Mouse (Mus musculus) MN1 (cell line): ENCODE measurements around the gene Rsg1.
A peak's percentile ranks its signal among the peaks of the same experiment; 100 is the strongest.

Experiments
- DNase-seq: peaks from one replicate; pipeline ENCODE4 v3.0.0-alpha.2; 2016; ENCODE audit warnings: low spot score

Gene Rsg1

DNA sequence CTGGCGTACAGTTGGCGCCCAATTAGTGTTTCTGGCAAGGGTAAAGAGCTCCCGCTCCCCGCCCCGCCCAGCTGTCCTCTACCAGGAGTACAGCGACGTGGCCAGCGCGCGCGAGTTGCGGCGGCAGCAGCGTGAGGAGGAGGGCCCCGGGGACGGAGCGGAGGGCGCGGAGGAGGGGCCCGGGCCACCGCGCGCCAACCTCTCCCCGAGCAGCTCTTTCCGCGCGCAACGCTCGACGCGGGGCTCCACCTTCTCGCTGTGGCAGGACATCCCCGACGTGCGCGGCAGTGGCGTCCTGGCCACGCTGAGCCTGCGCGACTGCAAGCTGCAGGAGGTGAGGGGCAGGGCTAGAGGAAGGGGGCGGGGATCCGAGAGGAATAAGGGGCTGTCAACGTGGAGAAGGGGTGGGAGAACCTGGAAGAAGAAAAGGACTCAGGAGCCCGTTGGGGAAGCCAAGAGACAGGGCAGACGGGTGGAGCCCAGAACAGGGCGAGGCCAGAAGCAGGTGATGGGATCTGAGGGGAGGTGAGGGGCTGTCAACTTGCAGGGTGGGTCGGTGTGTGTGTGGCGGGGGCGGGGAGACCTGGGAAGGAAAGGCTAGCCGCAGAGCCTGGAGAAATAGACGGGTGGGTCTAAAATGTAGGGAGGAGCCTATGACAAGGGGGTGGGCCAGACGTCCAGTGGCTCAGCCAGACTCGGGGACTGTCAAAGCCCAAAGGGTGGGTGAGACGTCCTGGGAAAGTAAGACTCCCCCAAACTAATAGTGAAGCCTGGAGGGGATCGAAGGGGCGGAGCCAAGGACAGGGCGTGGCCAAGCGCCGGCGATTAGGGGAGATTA lies 34.2 kb downstream of the Rsg1 start:
- DNase-seq = no peak

DNA sequence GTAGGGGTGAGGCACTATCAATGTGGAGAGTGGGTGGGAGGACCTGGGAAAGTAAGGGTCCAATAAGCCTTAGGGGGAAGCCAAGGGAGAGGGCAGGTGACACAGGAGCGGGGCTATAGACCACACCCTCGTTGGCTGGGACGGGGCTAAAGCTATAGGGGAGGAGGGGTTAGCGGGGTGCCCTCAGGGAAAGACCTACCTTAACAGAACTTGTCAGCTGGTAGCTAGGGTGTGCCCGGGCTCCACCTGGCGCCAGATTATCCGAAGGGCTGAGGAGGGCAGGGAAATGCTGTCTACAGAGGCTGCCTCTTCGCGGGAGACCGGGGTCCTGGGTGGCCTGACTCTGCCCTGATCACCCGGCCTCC lies 34.8 kb downstream of the Rsg1 start:
- DNase-seq = no peak

DNA sequence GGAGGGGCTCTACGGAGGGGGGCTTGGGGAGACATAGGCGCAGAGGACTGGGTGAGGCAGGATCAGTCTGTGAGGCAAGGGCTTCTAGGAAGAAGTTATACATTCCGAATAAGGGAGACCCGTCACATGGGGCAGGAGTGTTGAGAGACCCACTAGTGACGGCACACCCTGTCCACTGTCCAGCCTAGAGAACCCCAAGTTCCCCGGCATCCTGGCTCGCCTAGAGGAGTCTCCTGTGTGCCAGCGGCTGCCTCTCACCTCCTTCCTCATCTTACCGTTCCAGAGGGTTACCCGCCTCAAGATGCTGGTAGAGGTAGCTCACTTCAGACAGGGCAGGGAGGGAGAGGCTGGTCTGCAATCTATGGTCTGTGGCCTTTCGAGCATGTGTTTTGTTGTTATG lies 35.6 kb downstream of the Rsg1 start:
- DNase-seq = no peak

DNA sequence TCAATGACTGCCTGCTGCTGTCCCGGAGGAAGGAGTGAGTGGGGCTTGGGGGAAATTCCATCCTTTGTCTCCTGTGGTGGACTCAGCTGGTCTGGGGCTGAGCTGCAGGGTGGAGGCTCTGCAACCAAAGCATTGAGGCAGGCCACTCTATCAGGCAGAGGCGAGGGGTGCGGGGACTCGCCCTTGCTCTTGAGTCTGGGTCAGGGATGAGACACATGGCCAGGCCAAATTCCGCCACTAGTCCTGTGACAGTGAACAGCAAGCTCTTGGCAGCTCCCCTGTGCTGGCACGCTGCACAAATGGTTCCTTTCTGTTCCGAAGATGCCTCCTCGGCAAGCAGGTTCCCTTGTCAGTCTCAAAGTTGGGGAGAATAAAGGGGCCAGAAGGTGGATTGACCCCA lies 37.3 kb downstream of the Rsg1 start:
- DNase-seq = no peak

DNA sequence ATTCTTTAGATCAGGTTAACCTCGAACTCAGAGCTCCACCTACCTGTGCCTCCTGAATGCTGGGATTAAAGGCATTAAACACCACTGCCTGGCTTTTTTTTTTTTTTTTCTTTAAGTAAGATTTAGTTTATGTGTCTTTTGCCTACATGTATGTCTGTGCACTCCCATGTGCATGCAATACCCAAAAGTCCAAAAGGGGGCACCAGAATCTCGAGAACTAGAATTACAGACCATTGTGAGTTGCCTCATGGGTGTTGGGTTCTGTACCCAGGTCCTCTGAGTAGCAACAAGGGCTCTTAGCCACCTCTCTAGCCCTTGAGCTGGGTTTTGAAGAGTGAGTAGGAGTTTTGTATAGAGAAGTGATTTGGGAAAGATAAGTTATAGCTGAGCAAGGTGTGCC lies 38.9 kb downstream of the Rsg1 start:
- no peak for DNase-seq

DNA sequence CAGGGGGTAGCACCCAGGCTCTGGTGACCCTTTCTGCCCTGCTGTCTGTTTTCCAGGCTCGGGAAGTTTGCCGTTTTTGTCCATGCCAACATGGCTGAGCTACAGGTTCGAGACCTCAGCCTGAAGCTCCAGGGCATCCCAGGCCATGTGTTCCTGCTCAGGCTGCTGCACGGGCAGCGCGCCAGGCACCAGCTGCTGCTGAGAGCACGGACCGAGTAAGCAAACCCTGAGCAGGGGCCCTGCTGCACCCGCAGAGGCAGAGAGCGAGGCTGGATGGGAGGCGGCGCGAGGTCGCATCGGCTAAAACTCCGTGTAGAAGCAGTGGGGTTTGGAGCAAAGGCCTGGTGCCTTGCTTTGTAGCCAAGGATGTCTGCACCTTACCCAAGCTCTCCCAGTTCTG lies 40.5 kb downstream of the Rsg1 start:
- no peak for DNase-seq

DNA sequence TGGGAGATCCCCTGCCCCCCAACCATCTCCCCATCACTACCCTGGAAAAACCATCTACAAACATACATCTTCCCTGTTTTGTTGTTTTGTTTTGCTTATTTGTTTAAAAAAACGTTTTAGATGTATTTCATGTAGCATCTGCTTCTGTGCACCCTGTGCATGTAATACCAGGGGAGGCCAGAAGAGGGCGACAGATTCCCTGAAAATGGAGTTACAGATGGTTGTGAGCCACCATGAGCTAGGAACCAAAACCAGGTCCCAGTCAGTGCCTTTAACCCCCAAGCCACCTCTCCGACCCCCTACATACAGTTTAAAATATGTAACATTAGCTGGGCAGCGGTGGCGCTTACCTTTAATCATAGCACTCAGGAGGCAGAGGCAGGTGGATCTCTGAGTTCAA lies 43.7 kb downstream of the Rsg1 start:
- no peak for DNase-seq

DNA sequence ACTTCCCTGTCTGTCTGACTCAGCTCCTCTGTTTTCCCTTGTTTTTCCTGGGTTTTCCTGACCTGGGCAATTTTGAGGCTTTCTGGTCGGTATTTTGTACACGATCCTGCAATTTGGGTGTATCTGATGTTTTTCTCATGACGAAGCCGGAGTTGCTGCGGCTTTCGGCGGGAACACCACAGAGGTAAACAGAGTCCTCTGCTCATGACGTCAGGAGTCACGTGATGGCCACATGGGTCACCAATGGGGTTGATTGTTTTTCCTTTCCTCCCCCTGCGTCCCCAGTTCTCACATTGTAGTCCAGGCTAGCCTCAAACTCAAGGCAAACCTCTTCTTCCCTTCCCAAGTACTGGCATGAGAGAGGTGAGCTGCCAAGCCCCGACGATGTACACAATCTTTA lies 45.7 kb downstream of the Rsg1 start:
- no peak for DNase-seq

DNA sequence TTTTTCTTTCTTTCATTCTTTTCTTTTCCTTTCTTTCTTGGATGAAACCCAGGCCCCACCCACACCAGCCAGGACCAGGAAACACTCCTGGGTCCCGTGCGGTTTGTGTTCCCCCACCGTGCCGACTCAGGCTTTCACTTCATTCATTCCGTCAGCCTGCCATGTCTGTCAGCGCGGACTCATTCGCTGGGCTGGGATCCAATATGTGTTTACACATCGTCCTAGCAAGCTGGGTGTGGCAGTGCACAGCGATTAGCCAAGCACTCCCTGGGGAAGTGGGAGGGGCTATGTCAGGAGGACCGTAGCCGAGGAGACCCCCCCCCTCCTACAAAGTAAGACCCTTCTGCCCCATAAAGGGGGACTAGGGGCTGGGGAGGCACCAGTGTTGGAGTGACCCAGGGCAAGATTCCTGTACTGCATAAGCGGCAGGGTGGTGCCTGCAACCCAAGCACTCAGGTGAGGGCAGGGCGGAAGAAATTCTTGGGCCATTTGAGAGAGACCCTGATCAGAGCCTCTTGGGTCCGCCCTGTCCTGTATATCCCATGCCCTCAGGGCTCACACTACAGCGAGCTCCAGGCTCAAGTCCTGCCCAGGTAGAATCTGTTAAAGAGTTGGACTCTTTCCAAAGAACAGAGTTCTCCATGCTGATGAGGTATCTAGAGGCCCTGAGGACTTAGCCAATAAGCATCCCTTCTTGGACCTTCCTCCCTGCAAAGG lies 46.4 kb downstream of the Rsg1 start:
- no peak for DNase-seq

DNA sequence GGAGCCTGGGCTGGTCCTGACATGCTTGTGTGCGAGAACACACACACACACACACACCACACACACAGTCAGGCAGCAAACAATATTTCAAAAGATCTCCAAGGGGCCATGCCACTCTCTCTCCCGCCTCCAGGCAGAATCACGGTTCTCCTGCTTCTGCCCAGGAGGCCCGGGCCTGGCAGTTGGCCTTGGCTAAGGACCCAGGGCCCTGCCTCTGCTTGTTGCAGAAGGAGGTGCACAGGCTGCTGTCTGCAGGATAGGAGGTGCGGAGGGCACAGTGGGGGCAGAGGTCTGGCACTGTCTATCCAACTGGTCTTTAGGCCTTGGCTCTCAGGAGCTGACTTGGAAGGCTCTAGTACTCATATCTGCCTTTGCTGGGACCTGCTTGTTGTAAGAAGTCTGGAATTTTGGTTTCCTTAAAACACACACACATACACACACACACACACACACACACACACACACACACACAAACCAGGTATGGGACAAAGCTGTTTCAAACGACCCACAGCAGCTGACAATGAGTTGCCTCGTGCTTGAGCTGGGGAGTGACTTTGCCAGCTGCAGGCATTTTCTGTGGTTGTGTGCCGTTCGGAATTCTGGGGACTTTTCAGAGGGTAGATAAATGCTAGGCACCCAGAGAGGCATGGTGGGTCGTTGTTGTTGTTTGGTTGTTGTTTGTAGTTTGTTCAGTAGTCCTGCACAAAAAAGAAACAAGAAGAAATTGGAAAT lies 49.3 kb downstream of the Rsg1 start:
- no peak for DNase-seq

DNA sequence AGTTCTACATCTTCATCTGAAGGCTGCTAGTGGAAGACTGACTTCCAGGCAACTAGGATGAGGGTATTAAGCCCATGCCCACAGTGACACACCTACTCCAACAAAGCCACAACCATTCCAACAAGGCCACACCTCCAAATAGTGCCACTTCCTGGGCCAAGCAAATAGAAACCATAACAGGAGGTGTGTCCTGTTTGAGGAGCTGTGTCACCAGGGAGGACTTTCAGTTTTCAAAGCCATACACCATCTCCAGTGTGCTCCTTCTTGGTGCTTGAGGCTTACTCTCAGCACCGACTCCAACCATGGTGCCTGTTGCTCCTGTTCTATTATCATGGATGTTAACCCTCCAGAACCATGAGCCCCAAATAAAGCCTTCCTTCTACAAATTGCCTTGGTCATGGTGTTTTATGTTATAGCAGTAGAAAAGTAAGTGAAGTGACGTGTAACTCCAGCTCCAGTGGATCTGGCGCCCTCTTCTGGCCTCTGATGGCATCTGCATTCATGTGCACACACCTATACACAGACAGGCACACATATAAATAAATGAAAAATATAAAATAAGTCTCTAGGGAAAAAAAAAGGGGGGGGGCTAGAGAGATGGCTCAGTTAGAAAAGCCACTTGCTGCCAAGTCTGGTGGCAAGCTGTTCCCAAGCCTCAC lies 52.4 kb downstream of the Rsg1 start:
- no peak for DNase-seq

DNA sequence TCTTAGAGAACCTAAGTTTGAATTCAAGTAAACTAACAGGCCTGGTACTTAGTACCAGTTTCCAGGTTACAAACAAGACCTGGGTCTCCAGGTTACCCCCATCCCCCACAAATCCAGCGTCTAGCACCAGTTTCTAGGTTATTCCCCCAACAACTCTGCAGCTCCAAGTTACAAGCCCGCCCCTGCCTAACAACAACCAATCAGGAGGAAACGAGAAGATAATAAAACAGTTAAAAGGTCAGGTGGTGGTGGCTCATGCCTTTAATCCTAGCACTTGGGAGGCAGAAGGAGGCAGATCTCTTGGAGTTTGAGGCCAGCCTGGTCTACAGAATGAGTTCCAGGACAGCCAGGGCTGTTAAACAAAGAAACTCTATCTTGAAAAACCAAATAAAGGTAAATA lies 53.5 kb downstream of the Rsg1 start:
- no peak for DNase-seq

DNA sequence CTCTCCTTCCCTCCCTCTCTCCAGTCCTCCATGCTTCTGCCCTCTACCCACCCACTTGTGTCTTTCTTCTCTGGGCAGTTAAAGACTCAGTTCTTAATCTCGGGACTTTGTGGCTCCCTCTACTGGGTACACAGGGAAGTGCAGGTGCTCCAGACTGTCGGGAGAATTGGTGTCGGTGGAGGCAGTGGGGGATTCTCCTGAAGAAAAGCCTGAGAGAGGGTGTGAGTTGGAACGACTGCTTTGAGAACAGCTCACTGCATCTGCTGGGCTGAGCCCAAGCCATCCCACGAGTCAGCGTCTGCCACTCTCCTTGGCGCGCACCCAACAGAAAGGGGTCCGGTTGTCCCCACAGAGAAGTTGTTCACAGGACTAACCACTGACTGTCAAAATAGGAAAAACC lies 54.1 kb downstream of the Rsg1 start:
- no peak for DNase-seq

DNA sequence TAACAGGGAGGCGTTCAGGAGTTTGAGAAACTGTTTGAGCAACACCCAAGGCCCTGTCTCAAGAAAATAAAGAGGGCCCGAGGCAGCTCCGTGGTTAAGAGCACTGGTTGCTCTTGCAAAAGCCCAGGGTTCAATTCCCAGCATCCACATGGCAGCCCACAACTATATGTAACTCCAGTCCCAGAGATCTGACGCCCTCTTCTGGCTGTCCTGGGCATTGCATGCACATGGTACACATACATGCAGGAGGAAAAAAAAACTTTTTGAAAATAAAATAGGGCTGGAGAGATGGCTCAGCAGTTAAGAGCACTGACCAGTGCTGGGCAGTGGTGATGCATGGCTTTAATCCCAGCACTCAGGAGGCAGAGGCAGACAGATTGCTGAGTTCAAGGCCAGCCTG lies 54.6 kb downstream of the Rsg1 start:
- no peak for DNase-seq

DNA sequence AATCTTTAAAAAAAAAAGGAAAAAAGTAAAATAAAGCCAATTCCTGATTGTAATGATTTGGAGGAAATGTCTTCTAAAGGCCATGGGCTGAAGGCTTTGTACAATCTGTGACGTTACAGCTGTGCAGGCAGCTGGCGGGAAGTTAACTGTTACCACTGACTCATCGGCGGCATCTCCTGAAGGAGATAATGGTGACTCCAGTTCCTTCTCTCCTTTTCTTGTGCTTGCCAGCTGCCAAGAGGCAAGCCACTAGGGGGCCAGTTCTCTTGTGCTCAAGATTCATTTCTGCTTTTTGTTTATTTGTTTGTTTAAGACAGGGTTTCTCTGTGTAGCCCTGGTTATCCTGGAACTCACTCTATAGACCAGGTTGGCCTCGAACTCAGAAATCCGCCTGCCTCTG lies 55.3 kb downstream of the Rsg1 start:
- peak; percentile 43 for DNase-seq

DNA sequence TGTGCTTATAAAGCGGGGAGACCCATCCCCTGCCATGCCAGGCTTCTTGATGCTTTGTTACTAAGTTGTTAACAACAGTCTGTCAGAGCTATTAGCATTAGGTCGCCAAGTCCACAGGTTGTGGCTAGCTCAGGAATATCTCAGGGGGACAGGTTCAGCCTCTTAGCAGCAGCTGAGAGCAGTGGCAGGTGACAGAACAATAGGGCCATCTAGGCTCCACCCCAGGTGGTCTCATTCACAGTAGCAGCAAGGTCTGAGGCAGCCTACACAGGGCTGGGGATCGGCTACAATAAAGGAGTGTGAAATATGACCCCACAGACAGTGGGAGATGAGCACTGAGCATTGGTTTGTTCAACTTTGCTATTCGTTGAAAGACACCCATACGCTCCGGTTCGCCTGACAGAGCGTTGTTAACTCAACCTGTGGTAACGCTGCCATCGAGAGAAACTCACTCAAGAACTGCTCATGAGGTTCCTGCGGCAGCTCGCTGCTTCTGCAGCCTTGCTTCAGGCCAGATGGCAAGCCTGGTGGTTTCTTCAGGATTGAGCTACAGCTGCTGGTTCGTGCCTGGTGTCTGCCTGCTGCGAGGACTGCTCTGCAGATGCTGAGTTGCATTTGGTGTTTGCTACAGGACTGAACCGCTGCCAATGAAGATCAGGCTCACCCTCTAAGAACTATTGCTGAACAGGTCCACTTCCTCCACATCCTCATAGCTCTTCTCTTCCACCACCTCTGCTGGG lies 56.6 kb downstream of the Rsg1 start:
- no peak for DNase-seq

DNA sequence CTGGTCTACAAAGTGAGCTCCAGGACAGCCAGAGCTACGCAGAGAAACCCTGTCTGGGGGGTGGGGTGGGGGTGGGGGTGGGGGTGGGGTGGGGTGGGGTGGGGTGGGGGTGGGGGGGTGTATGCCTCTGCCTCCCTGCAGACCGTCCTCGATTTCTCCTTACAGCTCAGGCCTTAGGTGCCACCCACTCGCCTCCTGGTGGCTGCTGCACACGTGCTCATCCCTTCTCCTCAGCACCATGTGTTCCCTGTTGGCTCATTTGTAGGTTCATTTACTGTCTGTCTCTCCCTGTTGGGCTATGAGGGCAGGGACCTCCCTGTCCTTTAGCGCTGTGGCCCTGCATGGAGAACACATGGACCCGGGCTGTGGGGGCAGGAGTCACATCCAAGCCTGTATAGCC lies 57.5 kb downstream of the Rsg1 start:
- DNase-seq = no peak

DNA sequence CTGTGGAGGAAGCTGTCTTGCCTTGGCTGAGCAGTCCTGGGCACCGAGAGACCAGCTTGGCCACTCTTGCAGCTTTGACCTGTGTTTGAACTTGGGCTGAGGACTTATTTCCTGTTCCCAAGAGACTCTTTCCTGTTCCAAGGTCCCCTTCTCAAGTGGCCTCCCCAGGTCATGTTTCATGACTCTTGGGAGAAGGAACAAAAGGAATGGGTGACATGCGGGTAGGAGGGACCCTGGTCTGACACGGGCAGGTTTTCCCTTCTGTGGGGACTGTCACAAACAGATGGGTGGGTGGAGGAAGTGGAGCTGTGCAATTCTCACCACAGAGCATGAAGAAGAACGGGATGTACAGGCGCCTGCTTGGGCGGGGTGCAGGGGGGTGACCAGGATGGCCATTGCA lies 58.0 kb downstream of the Rsg1 start:
- DNase-seq = no peak

DNA sequence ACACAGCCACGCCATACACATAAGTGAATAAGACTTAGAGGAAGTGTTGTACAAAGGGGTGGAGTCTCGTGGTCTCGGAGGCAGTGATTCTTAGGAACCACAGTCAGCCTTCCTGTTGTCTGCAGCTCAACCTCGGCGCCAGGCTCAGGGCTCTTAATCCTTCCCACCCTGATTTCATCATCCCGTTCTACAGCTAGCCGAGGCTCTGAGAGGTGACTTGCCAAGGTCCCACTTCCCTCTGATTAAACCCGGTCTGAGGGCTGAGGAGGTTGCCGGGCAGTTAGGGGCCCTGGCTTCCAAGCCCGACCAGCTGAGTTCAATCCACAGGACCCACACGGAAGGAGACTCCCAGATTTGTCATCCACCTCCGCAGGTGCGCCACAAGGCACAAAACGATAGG lies 59.1 kb downstream of the Rsg1 start:
- no peak for DNase-seq

DNA sequence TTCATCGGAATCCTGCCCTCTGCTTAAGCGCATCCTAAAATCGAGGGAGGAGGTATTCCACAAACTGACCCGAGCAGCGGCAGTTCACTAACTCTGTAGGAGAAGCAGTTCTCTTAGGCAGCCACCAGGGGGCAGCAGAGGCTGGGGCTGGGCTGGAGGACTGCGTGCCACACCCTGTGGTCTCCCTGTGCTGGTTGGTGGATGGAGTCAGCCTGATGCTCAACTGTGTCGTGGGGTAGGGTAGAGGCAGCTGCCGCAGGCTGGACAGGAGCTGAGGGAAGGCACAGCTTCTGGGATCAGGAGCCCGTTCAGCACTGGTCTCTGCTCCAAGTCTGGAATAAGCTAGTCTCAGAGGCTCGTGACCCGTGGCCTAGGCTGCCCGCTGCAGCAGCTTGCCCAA lies 59.5 kb downstream of the Rsg1 start:
- peak; percentile 89 for DNase-seq

DNA sequence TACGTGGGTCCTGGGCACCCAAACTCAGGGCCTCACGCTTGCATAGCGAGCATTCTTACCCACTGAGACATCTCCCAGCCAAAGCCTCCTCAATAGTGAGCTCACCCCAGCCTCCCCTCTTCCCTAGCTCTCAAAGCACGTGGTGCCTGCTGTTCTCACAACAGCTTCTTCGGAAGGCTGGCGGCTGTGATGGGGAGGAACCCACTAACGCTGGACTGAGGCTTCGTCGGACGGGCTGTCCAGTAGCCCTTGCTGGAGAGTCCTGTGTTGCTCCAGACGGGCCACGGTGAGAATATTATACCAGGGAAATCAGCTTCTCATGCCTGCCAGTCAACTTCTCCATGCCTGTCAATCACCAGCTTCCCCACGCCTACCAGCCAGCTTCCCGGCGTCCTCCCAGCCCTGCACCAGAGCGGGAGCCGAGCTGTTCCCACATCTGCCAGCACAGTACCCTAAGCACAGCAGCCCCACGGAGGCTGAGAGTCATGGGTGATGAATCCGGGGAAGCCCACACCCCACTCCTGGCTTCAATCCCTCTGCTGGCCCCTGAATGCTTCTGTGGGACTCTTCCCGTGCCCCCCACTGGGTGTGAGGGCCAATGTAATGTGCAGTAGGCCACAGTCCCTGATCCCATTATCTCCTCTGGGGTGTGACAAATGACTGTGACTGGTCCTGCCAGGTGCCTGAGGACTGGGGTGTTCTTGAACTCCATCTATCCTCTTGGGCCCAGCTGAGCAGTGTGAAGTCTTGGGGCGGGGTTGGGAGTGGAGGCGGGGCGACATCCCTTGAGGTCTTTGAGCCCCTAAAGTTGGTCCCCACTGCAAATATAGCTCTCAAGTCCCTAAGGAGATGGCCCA lies 61.0 kb downstream of the Rsg1 start:
- no peak for DNase-seq
